Mouse (Mus musculus): ENCODE data around the gene Siglecf. TPM values are rescaled to one million over a fixed set of nuclear protein-coding genes. Genes with fewer than 3 reads are reported as not detected.

Siglecf gene
- polyA plus RNA-seq, 1 experiment: 2.7 TPM

- Histone ChIP-seq H3K4me3 (replicated peaks) (no peak overlapping the region), H3K36me3 (replicated peaks; ENCODE audit: low read length) (peaks cover 7% of the 10 kb centered on the region), H3K27me3 (replicated peaks) (no peaks in the 10 kb centered on the region), H3K9me3 (no peaks in the 10 kb centered on the region), H3K4me1 (peaks cover 59% of the 10 kb centered on the region)
- no peak for TF ChIP-seq FLI1 (IDR thresholded peaks at IDR 0.05; ENCODE audit: low read length)
- TF ChIP-seq GATA1 (IDR thresholded peaks at IDR 0.05; ENCODE audit: borderline replicate concordance, low read length): no peak
Measured at GRCm38 (mm10) chr7:43358556-43358955, 7.4 kb downstream of the Siglecf start.

GRCm38 (mm10) chr7:43361442-43361841, 10.3 kb downstream of the Siglecf start:
- H3K4me1 ChIP-seq: peaks cover 30% of the 10 kb centered on the region
- TF ChIP-seq GATA1 (IDR thresholded peaks at IDR 0.05; ENCODE audit: borderline replicate concordance, low read length): no peak
- TF ChIP-seq FLI1 (IDR thresholded peaks at IDR 0.05; ENCODE audit: low read length): no peak
- H3K27me3 ChIP-seq (replicated peaks): no peaks in the 10 kb centered on the region
- H3K4me3 ChIP-seq (replicated peaks): no peak overlapping the region
- peaks cover 7% of the 10 kb centered on the region for H3K36me3 ChIP-seq (replicated peaks; ENCODE audit: low read length)
- no peaks in the 10 kb centered on the region for H3K9me3 ChIP-seq

GRCm38 (mm10) chr7:43362021-43362420, 10.9 kb downstream of the Siglecf start:
- no peaks in the 10 kb centered on the region for H3K27me3 ChIP-seq (replicated peaks)
- no peak overlapping the region for H3K4me3 ChIP-seq (replicated peaks)
- TF ChIP-seq GATA1 (IDR thresholded peaks at IDR 0.05; ENCODE audit: borderline replicate concordance, low read length) (no peak), FLI1 (IDR thresholded peaks at IDR 0.05; ENCODE audit: low read length) (no peak)
- H3K9me3 ChIP-seq: no peaks in the 10 kb centered on the region
- peaks cover 29% of the 10 kb centered on the region for H3K4me1 ChIP-seq
- peaks cover 7% of the 10 kb centered on the region for H3K36me3 ChIP-seq (replicated peaks; ENCODE audit: low read length)

GRCm38 (mm10) chr7:43378226-43378625, 27.1 kb downstream of the Siglecf start:
- Histone ChIP-seq H3K4me3 (replicated peaks) (no peak overlapping the region), H3K36me3 (replicated peaks; ENCODE audit: low read length) (peaks cover 2% of the 10 kb centered on the region), H3K9me3 (peaks cover 4% of the 10 kb centered on the region; the same call in 1 of the 2 replicates), H3K27me3 (replicated peaks) (no peaks in the 10 kb centered on the region), H3K4me1 (peaks cover 26% of the 10 kb centered on the region)
- TF ChIP-seq GATA1 (IDR thresholded peaks at IDR 0.05; ENCODE audit: borderline replicate concordance, low read length): no peak
- no peak for TF ChIP-seq FLI1 (IDR thresholded peaks at IDR 0.05; ENCODE audit: low read length)

GRCm38 (mm10) chr7:43392349-43393121, 41.4 kb downstream of the Siglecf start:
- no peak overlapping the region for H3K4me3 ChIP-seq (replicated peaks)

GRCm38 (mm10) chr7:43399501-43399900, 48.4 kb downstream of the Siglecf start:
- H3K27me3 ChIP-seq (replicated peaks): peaks cover 2% of the 10 kb centered on the region
- H3K4me1 ChIP-seq: peaks cover 14% of the 10 kb centered on the region; the same call in 1 of the 2 replicates
- no peak overlapping the region for H3K4me3 ChIP-seq (replicated peaks)
- TF ChIP-seq FLI1 (IDR thresholded peaks at IDR 0.05; ENCODE audit: low read length): no peak
- TF ChIP-seq GATA1 (IDR thresholded peaks at IDR 0.05; ENCODE audit: borderline replicate concordance, low read length): no peak
- no peaks in the 10 kb centered on the region for H3K36me3 ChIP-seq (replicated peaks; ENCODE audit: low read length)
- no peaks in the 10 kb centered on the region; the same call in 1 of the 2 replicates for H3K9me3 ChIP-seq

More at GRCm38 (mm10) chr7:43392349-43393121, 41.4 kb downstream of the Siglecf start:
- Histone ChIP-seq H3K36me3 (replicated peaks; ENCODE audit: low read length) (no peaks in the 10 kb centered on the region), H3K27me3 (replicated peaks) (peaks cover 2% of the 10 kb centered on the region), H3K4me1 (peaks cover 14% of the 10 kb centered on the region), H3K9me3 (no peaks in the 10 kb centered on the region; the same call in 1 of the 2 replicates)
- TF ChIP-seq GATA1 (IDR thresholded peaks at IDR 0.05; ENCODE audit: borderline replicate concordance, low read length) (no peak), FLI1 (IDR thresholded peaks at IDR 0.05; ENCODE audit: low read length) (no peak)

GRCm38 (mm10) chr7:43402718-43403117, 51.6 kb downstream of the Siglecf start:
- H3K9me3 ChIP-seq: no peaks in the 10 kb centered on the region; the same call in 1 of the 2 replicates
- TF ChIP-seq GATA1 (IDR thresholded peaks at IDR 0.05; ENCODE audit: borderline replicate concordance, low read length): no peak
- no peak for TF ChIP-seq FLI1 (IDR thresholded peaks at IDR 0.05; ENCODE audit: low read length)
- no peak overlapping the region for H3K4me3 ChIP-seq (replicated peaks)
- no peaks in the 10 kb centered on the region for H3K27me3 ChIP-seq (replicated peaks)
- peaks cover 13% of the 10 kb centered on the region for H3K4me1 ChIP-seq
- H3K36me3 ChIP-seq (replicated peaks; ENCODE audit: low read length): no peaks in the 10 kb centered on the region

GRCm38 (mm10) chr7:43407573-43407972, 56.4 kb downstream of the Siglecf start:
- Histone ChIP-seq H3K36me3 (replicated peaks; ENCODE audit: low read length) (no peaks in the 10 kb centered on the region), H3K27me3 (replicated peaks) (peaks cover 15% of the 10 kb centered on the region), H3K4me3 (replicated peaks) (no peak overlapping the region), H3K9me3 (no peaks in the 10 kb centered on the region; the same call in 1 of the 2 replicates), H3K4me1 (peaks cover 36% of the 10 kb centered on the region)
- no peak for TF ChIP-seq FLI1 (IDR thresholded peaks at IDR 0.05; ENCODE audit: low read length)
- no peak for TF ChIP-seq GATA1 (IDR thresholded peaks at IDR 0.05; ENCODE audit: borderline replicate concordance, low read length)

- Histone ChIP-seq H3K4me3 (replicated peaks) (peak within 1 kb of the TSS; percentile 64), H3K4me1 (peaks cover 36% of the 10 kb centered on the region), H3K9me3 (no peaks in the 10 kb centered on the region; the same call in 1 of the 2 replicates), H3K36me3 (replicated peaks; ENCODE audit: low read length) (no peaks in the 10 kb centered on the region), H3K27me3 (replicated peaks) (peaks cover 15% of the 10 kb centered on the region)
- TF ChIP-seq FLI1 (IDR thresholded peaks at IDR 0.05; ENCODE audit: low read length) (no peak), GATA1 (IDR thresholded peaks at IDR 0.05; ENCODE audit: borderline replicate concordance, low read length) (no peak)
Measured at GRCm38 (mm10) chr7:43408131-43408553, 57.0 kb downstream of the Siglecf start, which contains the start of gene Siglecg. Siglecg (plus strand) TSS chr7:43408204.

GRCm38 (mm10) chr7:43409084-43409483, 57.9 kb downstream of the Siglecf start:
- Histone ChIP-seq H3K36me3 (replicated peaks; ENCODE audit: low read length) (no peaks in the 10 kb centered on the region), H3K4me3 (replicated peaks) (no peak overlapping the region), H3K4me1 (peaks cover 43% of the 10 kb centered on the region), H3K9me3 (no peaks in the 10 kb centered on the region; the same call in 1 of the 2 replicates), H3K27me3 (replicated peaks) (peaks cover 15% of the 10 kb centered on the region)
- TF ChIP-seq FLI1 (IDR thresholded peaks at IDR 0.05; ENCODE audit: low read length) (no peak), GATA1 (IDR thresholded peaks at IDR 0.05; ENCODE audit: borderline replicate concordance, low read length) (no peak)

Other genes starting within 250 kb of the Siglecf start
- gene Zfp936, start 237.1 kb upstream of the Siglecf start, polyA plus RNA-seq (2012; ENCODE audit: insufficient read depth, low replicate concordance): not detected in 2 replicates
- gene Zfp715, start 38.0 kb upstream of the Siglecf start, polyA plus RNA-seq (2012; ENCODE audit: insufficient read depth, low replicate concordance): 3.7 TPM in 1 of 2 replicates, not detected in the other
- 0.10 TPM in 1 of 2 replicates, not detected in the other for gene Siglecg, start 56.9 kb downstream of the Siglecf start, polyA plus RNA-seq (2012; ENCODE audit: insufficient read depth, low replicate concordance)
- 1.4 and 9.3 TPM in 2 replicates for gene Lim2, start 76.3 kb downstream of the Siglecf start, polyA plus RNA-seq (2012; ENCODE audit: insufficient read depth, low replicate concordance)
- gene Nkg7, start 85.7 kb downstream of the Siglecf start, polyA plus RNA-seq (2012; ENCODE audit: insufficient read depth, low replicate concordance): 2.9 and 10.0 TPM in 2 replicates
- not detected in 2 replicates for gene Cldnd2, start 89.4 kb downstream of the Siglecf start, polyA plus RNA-seq (2012; ENCODE audit: insufficient read depth, low replicate concordance)
- gene Etfb, start 92.7 kb downstream of the Siglecf start, polyA plus RNA-seq (2012; ENCODE audit: insufficient read depth, low replicate concordance): 68.1 and 368 TPM in 2 replicates
- 0.75 TPM in 1 of 2 replicates, not detected in the other for gene Gm45233, start 92.8 kb downstream of the Siglecf start, polyA plus RNA-seq (2012; ENCODE audit: insufficient read depth, low replicate concordance)
- 3.3 and 9.4 TPM in 2 replicates for gene Vsig10l, start 111.8 kb downstream of the Siglecf start, polyA plus RNA-seq (2012; ENCODE audit: insufficient read depth, low replicate concordance)
- gene Iglon5, start 138.7 kb downstream of the Siglecf start, polyA plus RNA-seq (2012; ENCODE audit: insufficient read depth, low replicate concordance): not detected in 2 replicates
- not detected in 2 replicates for gene 4931406B18Rik, start 154.6 kb downstream of the Siglecf start, polyA plus RNA-seq (2012; ENCODE audit: insufficient read depth, low replicate concordance)
- gene Cd33, start 193.1 kb downstream of the Siglecf start, polyA plus RNA-seq (2012; ENCODE audit: insufficient read depth, low replicate concordance): 0.35 TPM in 1 of 2 replicates, not detected in the other
- not detected in 2 replicates for gene Zfp658, start 210.9 kb downstream of the Siglecf start, polyA plus RNA-seq (2012; ENCODE audit: insufficient read depth, low replicate concordance)
- 0.62 TPM in 1 of 2 replicates, not detected in the other for gene Zfp719, start 228.3 kb downstream of the Siglecf start, polyA plus RNA-seq (2012; ENCODE audit: insufficient read depth, low replicate concordance)